Mouse (Mus musculus) heart, adult 2 months (tissue): ENCODE results near the gene Znrd1.

Experiments used
- CTCF ChIP-seq: fragments of 200-600 bp; IDR thresholded peaks from 2 replicates; pipeline ENCODE4 v1.8.1; 2022; ENCODE audit warnings: antibody characterized with exemption, mild to moderate bottlenecking, moderate library complexity
- EP300 ChIP-seq: fragments of 200-500 bp; IDR thresholded peaks from 2 replicates; pipeline ENCODE4 v1.6.1; 2011; ENCODE audit warnings: low read depth, low read length, control low read depth; ENCODE audit not compliant: insufficient read depth
- POLR2A ChIP-seq: fragments of 200-500 bp; IDR thresholded peaks from 2 replicates; pipeline ENCODE4 v1.6.1; 2011; ENCODE audit warnings: mild to moderate bottlenecking, low read depth, low read length, control low read depth; ENCODE audit not compliant: insufficient read depth

- TF ChIP-seq POLR2A (no peak), EP300 (0 out of 2 replicates have a peak, but pooled peaks have one; percentile 36), CTCF (no peak)
Observed at GRCm38 (mm10) chr17:36927496-36928120, 30.8 kb downstream of the Znrd1 start.
